Mouse (Mus musculus) gastrocnemius, adult 2 months (tissue): ENCODE data around the gene Cspg4. TPM values are rescaled to one million over a fixed set of nuclear protein-coding genes. Genes with fewer than 3 reads are reported as not detected.
A peak's percentile ranks its signal among the peaks of the same experiment; 100 is the strongest.

Experiments
- DNase-seq: peaks from one replicate; pipeline ENCODE4 v3.0.0; 2022
- H3K27ac ChIP-seq: fragments of 200-600 bp; 2 replicates; pipeline ENCODE4 v1.8.1; 2022; ENCODE audit warnings: mild to moderate bottlenecking
- H3K4me3 ChIP-seq: fragments of 200-600 bp; 2 replicates; pipeline ENCODE4 v1.8.1; 2022; ENCODE audit warnings: mild to moderate bottlenecking, moderate library complexity
- CTCF ChIP-seq: fragments of 200-600 bp; IDR thresholded peaks from 2 replicates; pipeline ENCODE4 v1.8.1; 2022; ENCODE audit warnings: antibody characterized with exemption, mild to moderate bottlenecking, moderate library complexity
- intact Hi-C: fragments of 180-260 bp; cut with DNase I; formaldehyde crosslinking; loops from one replicate; pipeline ENCODE4 v1.15.1; 2025
- total RNA-seq, 2 experiments: library from RNA; stranded (reverse); gene quantifications; 2 replicates each; pipeline ENCODE4 v1.2.3; 2021

The Cspg4 gene
- total RNA-seq, 2 experiments from 2014 or later: 5.7 to 6.0 TPM

DNA sequence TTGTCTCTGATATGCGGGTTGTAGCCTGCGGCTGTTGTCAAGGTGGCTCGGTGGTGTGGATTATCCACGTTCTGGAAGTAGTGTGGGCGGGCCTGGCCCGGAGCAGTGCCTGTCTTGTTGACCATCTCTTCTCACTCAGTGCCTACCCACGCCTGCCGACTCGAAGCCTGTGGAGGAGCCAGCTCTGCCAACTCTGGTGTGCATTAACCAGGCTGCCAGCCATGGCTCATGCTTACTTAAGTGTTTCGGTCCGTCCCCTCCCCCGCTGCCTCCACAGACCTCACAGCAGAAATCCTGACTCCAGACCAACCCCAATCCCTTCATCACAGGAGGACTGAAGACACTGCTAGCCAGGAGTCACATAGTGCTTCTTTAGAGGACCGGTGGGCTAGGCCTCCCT lies 4.7 kb downstream of the Cspg4 start:
- H3K27ac ChIP-seq: peak overlapping the region; percentile 87
- intact Hi-C loops: no loop called here
- DNase-seq: no peak
- TF ChIP-seq CTCF: no peak
- H3K4me3 ChIP-seq: no peak overlapping the region

DNA sequence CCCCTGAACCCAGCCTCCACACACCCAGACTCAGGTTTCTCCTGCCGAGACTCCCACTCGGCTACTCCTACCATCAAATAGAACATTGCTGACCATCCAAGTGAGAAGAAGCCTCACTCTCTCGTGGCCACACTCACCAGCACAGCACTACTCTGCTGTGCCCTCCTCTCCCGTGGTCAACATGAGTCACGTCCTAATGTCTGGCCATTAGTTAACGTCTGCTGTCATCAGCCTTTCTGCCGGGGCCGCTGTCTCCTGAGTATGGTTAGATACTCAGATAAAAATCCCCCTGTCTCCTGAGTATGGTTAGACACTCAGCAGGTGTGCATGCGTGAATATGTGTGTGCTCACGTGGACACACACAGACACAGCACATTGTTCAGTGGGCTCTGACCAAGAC lies 5.9 kb downstream of the Cspg4 start:
- Histone ChIP-seq H3K4me3 (peak overlapping the region; percentile 23), H3K27ac (peak overlapping the region; percentile 87)
- intact Hi-C loops: no loop called here
- no peak for TF ChIP-seq CTCF
- DNase-seq: no peak

DNA sequence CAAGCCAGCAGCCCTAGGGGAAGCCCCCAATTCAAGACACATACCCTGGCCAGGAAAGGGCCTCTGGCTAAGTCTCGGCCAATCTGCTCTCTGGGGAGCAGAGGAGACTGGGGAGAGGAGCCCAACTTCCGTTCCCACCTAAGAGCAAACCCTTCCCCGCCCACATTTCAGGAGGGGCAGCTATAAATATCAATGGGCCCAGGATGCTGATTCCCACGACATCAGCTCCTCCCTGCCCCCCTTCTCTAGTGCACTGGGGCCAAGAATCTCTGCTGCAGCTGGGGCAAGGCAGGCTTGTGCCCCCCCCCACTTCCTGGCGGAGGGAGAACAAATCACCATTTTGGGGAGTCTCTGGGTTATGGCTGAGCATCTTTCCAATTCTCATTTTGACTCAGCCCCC lies 6.4 kb downstream of the Cspg4 start:
- TF ChIP-seq CTCF: no peak
- Histone ChIP-seq H3K4me3 (peak overlapping the region; percentile 23), H3K27ac (peak overlapping the region; percentile 87)
- DNase-seq: peak; percentile 73
- intact Hi-C loops: no loop called here

DNA sequence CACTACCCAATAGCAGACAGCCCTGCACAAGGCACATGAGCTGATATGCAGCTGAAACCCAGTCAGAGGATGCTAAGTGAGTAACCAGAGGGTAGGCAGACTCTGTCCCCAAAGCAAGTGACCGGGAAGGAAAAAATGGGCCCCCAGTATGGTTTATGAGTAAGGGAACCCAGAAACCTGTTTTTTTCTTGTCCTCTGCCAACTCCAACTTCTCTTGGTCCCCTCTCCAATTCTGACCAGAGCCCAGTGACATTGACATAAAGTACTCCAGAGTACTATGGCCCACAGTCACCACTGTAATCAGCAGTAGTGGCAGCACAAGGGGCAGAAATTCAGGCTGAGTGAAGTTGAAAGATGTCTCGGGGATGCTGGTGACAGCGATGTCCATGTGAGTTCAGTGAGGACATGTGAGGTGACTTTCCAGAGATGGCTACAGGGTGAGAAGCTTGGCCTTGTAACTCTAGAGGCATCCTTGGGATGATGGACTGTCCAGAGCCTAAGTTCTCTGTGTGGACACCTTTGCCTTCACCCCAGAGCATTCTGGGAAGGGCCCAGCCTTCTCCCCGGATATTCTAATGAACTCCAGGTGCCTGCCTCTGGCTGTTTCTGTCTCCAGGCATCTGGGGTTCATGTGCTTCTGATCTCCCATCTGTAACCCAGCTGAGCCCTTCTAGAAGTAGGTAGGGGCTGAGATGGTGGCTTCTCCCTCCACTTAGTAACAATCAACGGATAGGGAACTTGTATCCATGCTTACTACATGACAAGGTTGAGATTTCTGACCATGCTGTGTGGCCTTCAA lies 7.5 kb downstream of the Cspg4 start:
- Histone ChIP-seq H3K27ac (peak overlapping the region; percentile 87), H3K4me3 (no peak overlapping the region)
- intact Hi-C loops: no loop called here
- TF ChIP-seq CTCF: no peak
- no peak for DNase-seq

DNA sequence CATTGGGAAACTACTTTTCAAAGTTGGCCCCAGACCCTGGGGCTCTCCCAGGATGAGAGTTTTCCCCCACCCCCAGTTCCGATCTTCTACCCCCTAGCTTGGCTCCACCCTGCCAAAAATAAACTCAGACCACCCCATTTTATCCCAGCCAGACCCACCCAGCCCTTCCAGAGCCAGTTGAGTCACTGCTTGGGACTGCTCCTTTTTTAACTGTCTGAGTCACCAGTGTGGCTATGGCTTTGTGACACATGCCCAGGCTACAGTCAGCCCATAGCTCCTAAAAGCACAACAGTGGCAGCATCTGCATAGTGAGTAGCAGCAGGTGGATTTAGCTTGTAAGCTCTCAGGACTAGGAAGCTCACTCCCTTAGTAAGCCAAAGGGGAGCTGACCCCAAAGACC lies 8.3 kb downstream of the Cspg4 start:
- no peak overlapping the region for H3K4me3 ChIP-seq
- TF ChIP-seq CTCF: no peak
- no peak for DNase-seq
- H3K27ac ChIP-seq: peak overlapping the region; percentile 87
- intact Hi-C loops: no loop called here

DNA sequence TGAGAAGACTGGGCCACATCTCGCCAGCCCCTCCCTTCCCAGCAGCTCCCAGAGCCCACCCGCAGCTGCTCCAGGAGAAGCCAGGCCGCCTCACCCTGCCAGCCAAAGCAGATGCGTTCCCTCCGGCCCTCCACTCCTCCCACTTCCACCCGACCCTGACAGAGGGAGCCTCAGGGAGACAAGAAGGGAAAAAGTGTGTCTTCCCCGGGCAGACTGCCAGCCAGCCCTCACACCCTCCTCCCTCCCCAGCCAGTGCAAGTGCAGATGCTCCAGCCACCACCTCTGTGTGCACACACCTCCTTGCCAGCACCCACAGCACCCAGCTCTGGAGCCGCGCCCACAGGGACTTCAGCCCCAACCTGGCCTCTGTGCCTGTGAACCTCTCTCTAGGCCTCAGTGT lies 12.0 kb downstream of the Cspg4 start:
- intact Hi-C loops: no loop called here
- DNase-seq: peak; percentile 69
- peak overlapping the region; percentile 62 for H3K27ac ChIP-seq
- TF ChIP-seq CTCF: no peak
- H3K4me3 ChIP-seq: no peak overlapping the region

DNA sequence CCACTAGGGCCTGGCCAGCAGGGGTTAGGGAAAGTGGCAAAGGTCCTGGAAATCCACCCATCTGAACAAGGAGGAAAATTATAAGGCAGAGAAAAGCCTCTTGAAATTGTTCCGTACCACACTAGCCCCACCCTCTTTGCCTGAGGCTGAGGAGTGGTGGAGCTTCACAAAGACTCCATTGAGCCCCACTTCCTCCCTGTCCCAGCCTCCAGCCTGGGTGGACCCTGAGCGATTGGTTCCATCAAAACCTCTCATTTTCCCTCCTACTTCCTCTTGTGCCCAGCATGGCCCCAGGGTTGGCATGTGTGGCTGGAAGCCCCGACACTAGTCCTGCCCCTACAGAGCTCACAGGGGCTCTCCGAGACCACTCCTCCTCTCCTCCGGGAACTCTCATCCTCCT lies 12.5 kb downstream of the Cspg4 start:
- no peak for DNase-seq
- intact Hi-C loops: no loop called here
- no peak overlapping the region for H3K4me3 ChIP-seq
- H3K27ac ChIP-seq: peak overlapping the region; percentile 62
- TF ChIP-seq CTCF: no peak

DNA sequence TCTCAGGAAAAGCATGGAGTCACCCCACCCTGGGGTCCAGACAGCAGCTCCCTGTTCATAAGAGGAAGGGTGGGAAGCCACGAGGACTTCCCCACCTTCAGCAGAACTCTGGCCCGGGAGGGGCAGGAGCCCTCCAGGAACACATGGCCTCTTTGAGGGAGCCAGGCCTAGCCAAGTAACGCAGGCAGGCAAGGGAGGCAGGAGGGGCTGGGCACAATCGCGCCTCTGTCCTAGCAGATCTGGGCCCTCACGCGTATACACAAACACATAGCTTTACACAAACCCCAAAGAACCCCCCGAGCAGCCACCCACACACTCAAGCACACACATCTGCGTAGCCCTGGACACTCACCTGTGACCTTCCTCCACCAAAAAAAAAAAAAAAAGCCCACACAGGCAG lies 16.0 kb downstream of the Cspg4 start:
- Histone ChIP-seq H3K27ac (peak overlapping the region; percentile 74), H3K4me3 (no peak overlapping the region)
- DNase-seq: no peak
- intact Hi-C loops: no loop called here
- no peak for TF ChIP-seq CTCF

DNA sequence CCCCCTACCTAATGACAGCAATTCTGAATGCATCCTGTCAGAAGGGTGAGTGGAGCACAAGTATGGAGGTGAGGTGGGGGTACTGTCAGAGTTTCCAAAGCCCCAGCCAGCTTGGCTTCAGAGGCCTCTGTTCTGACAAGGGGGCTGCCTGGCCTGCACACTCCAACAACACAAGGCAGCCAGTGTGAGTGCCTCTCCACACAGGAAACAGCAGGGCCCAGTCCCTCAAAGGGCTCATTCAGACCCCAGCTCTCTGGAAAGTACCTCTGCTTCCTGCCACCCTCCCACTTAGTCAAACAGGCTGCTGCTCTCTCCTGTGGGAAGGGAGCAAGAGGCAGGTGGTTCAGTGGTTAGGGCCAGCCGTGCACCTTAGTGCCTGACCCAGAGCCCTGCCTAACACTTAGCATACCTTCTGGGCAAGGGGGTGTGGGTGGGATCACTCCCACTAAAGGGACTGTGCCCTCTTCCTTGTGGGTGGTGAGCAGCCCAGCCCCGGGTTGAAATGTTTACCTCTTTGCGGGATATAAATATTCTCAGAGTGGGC lies 16.8 kb downstream of the Cspg4 start:
- H3K4me3 ChIP-seq: no peak overlapping the region

DNA sequence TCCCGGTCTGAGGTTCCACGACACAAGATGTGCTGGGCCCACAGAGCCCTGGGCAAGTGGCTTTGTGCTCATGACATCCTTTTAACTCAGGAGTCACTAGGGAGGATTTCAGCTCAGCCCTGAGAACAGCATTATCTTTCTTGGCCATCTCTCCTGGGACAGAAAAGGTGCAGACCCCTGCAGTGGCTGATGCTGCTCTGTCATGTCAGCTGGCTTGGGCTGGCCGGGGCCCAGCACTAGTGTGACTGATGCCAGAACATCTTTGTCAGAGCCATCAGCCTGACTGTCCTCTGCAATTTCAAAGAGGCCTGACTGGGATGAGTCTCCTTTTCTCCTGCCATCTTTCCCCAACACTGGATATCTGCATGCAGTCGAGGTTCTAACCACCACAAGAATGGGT lies 17.4 kb downstream of the Cspg4 start:
- no peak overlapping the region for H3K4me3 ChIP-seq
- peak; percentile 46 for DNase-seq
- intact Hi-C loops: no loop called here
- H3K27ac ChIP-seq: peak overlapping the region; percentile 74
- no peak for TF ChIP-seq CTCF

More for the DNA sequence above, 16.8 kb downstream of the Cspg4 start:
- H3K27ac ChIP-seq: peak overlapping the region; percentile 74
- DNase-seq: no peak
- no peak for TF ChIP-seq CTCF
- intact Hi-C loops: no loop called here

DNA sequence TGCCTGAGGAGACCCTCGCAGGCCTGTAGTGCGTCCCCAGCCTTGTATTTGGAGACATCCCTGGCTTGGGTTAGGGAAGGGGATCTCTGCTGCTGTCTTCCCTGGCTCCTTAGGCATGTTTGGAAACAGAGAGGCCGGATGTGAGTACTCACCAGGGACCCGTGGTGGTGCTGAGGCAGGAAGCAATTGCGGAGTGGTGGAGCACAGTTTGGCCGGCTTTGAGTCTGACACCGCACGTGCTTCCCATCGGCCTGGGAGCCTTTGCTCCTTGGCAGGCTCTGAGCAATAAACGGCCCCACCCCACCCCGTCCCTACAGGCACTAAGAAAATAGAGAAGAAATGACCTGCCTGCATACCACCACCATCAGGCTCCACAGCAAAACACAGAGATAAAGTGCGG lies 18.0 kb downstream of the Cspg4 start:
- intact Hi-C loops: no loop called here
- no peak overlapping the region for H3K4me3 ChIP-seq
- no peak for TF ChIP-seq CTCF
- peak; percentile 77 for DNase-seq
- H3K27ac ChIP-seq: peak overlapping the region; percentile 74

DNA sequence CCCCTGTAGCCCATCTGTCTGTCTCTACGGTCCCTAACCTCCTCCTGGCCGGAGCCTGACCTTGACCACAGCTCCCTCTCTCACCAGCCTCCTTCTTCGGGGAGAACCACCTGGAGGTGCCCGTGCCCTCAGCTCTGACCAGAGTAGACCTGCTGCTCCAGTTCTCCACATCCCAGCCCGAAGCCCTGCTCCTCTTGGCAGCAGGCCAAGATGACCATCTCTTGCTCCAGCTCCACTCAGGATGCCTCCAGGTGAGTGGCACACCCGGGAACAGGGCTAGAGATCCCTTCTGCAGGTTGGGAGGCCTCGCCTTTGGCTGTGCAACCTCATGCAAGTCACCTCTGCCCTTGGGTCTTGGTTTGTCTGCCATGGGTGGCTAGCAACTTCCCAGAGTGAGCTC lies 18.6 kb downstream of the Cspg4 start:
- H3K27ac ChIP-seq: peak overlapping the region; percentile 74
- no peak for TF ChIP-seq CTCF
- intact Hi-C loops: no loop called here
- H3K4me3 ChIP-seq: no peak overlapping the region
- no peak for DNase-seq

DNA sequence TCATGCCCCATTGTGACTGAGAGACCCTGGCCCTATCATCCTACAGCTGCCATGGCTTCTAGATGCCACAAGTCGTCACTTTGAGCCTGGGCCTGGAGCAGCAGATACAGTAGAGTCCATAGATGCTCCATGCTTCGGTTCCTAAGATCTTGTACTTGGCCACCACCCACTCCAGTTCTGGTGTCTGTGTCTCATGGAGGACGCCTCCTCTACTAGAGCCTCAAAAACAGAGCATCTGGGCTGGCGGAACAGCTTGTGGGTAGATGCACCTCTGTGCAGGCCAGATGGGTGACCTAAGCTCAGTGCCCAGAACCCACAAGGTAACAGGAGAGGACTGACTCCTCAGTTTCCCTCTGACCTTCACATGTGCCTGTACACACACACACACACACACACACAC lies 19.5 kb downstream of the Cspg4 start:
- no peak for TF ChIP-seq CTCF
- intact Hi-C loops: no loop called here
- no peak for DNase-seq
- H3K27ac ChIP-seq: no peak overlapping the region
- H3K4me3 ChIP-seq: no peak overlapping the region

DNA sequence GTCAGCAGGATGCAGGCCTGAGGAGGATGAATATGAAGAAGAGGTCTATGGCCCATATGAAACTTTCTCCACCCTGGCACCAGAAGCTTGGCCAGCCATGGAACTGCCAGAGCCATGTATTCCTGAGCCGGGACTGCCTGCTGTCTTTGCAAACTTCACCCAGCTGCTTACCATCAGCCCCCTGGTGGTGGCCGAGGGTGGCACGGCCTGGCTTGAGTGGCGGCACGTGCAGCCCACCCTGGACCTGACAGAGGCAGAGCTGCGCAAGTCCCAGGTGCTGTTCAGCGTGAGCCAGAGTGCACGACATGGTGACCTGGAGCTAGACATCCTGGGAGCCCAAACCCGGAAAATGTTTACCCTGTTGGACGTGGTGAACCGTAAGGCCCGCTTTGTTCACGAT lies 21.3 kb downstream of the Cspg4 start:
- no peak for DNase-seq
- intact Hi-C loops: no loop called here
- Histone ChIP-seq H3K4me3 (no peak overlapping the region), H3K27ac (no peak overlapping the region)
- TF ChIP-seq CTCF: peak; percentile 43
